Mouse (Mus musculus): ENCODE results near the gene Slc16a12.

GRCm38 (mm10) chr19:34655227-34655805 lies 91.8 kb downstream of the Slc16a12 start:
- TF ChIP-seq GATA1 (IDR thresholded peaks at IDR 0.05; ENCODE audit: borderline replicate concordance, low read length) (no peak), FLI1 (IDR thresholded peaks at IDR 0.05; ENCODE audit: low read length) (no peak)

Measured in megakaryocyte, embryonic 14.5 days (primary cell).